Mouse (Mus musculus): ENCODE results near the gene Ccdc187. TPM values are rescaled to one million over a fixed set of nuclear protein-coding genes. Genes with fewer than 3 reads are reported as not detected.

Gene Ccdc187
- 0.05 and 0.09 TPM in 2 replicates for polyA plus RNA-seq (2016; fragmentation: Nextera tagmentation; extraction: Ambion mirVana)

GRCm38 (mm10) chr2:26294457-26294856 is at the start of gene Ccdc187:
Gene Ccdc187 (minus strand): TSS chr2:26294557.
- no peaks in the 10 kb centered on the region for H3K27me3 ChIP-seq (replicated peaks)
- no peak within 1 kb of the TSS for H3K9ac ChIP-seq
- no peak within 1 kb of the TSS for H3K4me3 ChIP-seq
- ATAC-seq (ENCODE audit: insufficient number of reproducible peaks, low FRiP score): no peak
- 74% methylated on average over 2 of the region's 2 CpGs for WGBS
- no peaks in the 10 kb centered on the region for H3K36me3 ChIP-seq
- H3K4me1 ChIP-seq (replicated peaks): peaks cover 45% of the 10 kb centered on the region
- no peak within 1 kb of the TSS for H3K27ac ChIP-seq (ENCODE audit: poor library complexity, severe bottlenecking)
- H3K9me3 ChIP-seq (replicated peaks): no peaks in the 10 kb centered on the region
- no peak within 1 kb of the TSS for H3K4me2 ChIP-seq

DNA sequence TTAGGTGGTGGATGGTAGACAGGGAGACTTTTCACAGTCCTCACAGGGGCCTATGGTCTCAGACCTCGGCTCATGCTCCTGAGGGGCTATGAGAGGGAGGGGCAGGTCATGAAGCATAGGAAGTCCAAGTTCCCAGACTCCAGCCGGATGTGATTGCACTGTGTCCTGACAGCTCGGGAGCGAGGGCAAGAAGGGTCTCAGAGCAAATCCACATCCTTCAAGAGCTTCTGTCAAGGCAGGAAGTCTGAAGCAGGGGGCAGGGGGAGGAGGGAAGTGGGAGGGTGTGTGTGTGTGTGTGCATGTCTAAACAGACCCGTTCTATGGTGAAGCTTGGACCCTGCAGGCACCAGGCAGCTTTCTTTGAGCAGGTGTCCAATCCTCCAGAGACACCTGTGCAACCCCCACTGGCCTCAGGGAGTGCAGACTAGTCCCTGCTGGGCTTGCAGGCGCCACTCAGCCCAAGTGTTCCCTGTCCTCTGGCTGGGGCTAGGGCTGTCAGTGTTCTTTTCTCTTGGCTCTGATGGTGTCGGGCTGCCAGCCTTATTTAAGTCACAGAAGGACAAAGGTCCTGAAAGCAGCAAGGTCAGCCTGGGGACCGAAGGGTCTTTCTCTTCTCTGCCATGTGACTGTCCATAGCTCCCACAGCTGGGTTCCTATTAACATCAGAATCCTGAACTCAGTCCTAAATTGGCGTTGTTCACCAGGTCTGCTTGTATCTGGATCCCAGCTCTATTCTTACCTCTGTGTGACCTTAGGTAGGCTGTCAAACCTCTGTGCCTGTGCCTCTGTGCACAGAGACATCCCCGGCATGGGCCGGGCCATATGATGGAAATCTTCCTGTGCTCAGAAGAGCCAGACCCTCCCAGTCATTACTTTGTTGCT is 48.5 kb upstream of the Ccdc187 start:
- Histone ChIP-seq H3K4me1 (replicated peaks) (peaks cover 59% of the 10 kb centered on the region), H3K4me2 (peak overlapping the region; percentile 22; the same call in 1 of the 2 replicates)
- ATAC-seq (ENCODE audit: insufficient number of reproducible peaks, low FRiP score): peak; percentile 47

DNA sequence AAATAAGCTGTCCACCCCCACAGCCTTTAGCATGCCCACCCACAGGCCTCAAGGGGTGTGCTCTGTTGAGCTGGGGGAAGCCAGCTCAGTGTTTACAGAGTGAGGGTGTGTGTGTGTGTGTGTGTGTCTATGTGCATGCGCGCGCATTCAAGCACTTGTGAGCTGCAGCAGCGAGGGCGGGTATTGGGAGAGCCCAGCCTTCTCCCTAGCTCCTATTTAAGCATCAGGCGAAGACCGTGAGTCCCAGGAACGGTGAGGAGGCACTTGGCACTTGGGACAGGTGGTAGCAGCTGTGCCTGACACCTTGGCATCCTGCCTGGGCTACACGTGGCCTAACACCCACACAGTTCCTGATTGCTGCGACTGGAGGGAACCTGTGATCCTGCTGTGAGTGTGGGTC is 47.7 kb upstream of the Ccdc187 start:
- H3K9me3 ChIP-seq (replicated peaks): no peaks in the 10 kb centered on the region
- H3K4me3 ChIP-seq: no peak overlapping the region
- H3K4me2 ChIP-seq: peak overlapping the region; percentile 32; the same call in 1 of the 2 replicates
- 40% methylated on average over 10 of the region's 10 CpGs for WGBS
- ATAC-seq (ENCODE audit: insufficient number of reproducible peaks, low FRiP score): peak; percentile 68
- H3K27me3 ChIP-seq (replicated peaks): no peaks in the 10 kb centered on the region
- H3K4me1 ChIP-seq (replicated peaks): peaks cover 51% of the 10 kb centered on the region
- H3K9ac ChIP-seq: peak overlapping the region; percentile 61; the same call in 1 of the 2 replicates
- peak overlapping the region; percentile 95 for H3K27ac ChIP-seq (ENCODE audit: poor library complexity, severe bottlenecking)
- H3K36me3 ChIP-seq: peaks cover 82% of the 10 kb centered on the region

More for the DNA sequence above, 48.5 kb upstream of the Ccdc187 start:
- H3K4me3 ChIP-seq: no peak overlapping the region
- H3K36me3 ChIP-seq: peaks cover 90% of the 10 kb centered on the region
- H3K27ac ChIP-seq (ENCODE audit: poor library complexity, severe bottlenecking): peak overlapping the region; percentile 95
- 61% methylated on average over 11 of the region's 11 CpGs for WGBS
- no peaks in the 10 kb centered on the region for H3K27me3 ChIP-seq (replicated peaks)
- H3K9me3 ChIP-seq (replicated peaks): no peaks in the 10 kb centered on the region
- peak overlapping the region; percentile 9; the same call in 1 of the 2 replicates for H3K9ac ChIP-seq

DNA sequence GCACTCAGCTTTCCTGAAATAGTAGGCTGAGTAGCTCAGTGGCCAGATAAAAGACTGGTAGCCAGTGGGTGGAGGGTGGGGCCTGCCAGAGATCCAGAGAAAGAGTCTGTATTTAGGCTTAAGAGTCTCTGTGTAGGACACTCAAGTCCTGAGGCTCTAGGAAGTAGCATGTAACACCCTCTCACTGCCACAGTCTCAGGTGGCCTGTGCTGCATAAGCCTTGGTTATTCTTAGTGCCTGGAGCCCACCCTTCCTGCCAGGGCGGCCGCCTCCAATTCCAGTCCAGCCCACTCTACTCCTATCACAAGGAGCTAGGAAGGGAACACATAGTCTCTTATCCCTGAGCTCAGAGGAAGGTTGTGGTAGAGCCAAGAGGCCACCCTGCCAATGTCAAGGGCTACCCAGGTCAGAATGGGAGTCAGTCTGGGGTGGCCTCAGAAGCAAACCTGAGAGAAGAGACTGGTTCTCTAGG is 47.2 kb upstream of the Ccdc187 start:
- Histone ChIP-seq H3K36me3 (peaks cover 77% of the 10 kb centered on the region), H3K4me2 (peak overlapping the region; percentile 32), H3K27me3 (replicated peaks) (no peaks in the 10 kb centered on the region), H3K9ac (peak overlapping the region; percentile 61), H3K27ac (ENCODE audit: poor library complexity, severe bottlenecking) (peak overlapping the region; percentile 95), H3K4me1 (replicated peaks) (peaks cover 51% of the 10 kb centered on the region), H3K4me3 (no peak overlapping the region), H3K9me3 (replicated peaks) (no peaks in the 10 kb centered on the region)
- WGBS: 51% methylated on average over 2 of the region's 2 CpGs
- ATAC-seq (ENCODE audit: insufficient number of reproducible peaks, low FRiP score): peak; percentile 48

DNA sequence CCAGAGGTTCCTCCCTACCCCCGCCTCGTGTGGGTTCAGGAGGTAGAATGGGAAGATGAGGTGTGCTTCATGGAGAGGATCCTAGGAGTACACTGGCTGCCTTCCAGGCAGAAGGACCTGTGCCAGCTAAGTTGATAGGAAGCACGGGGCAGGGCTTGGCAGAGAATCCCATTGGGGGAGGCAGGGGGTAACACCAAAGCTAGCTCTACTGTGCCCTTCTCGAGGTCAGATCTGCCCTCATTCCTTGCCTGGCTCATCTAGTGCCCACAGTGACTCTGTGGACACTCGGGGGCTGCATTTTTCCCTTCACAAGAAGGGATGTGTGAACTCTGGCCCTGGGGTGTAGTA is 44.8 kb upstream of the Ccdc187 start:
- no peak overlapping the region for H3K9ac ChIP-seq
- no peak overlapping the region for H3K4me3 ChIP-seq
- no peak for ATAC-seq (ENCODE audit: insufficient number of reproducible peaks, low FRiP score)
- peaks cover 51% of the 10 kb centered on the region for H3K4me1 ChIP-seq (replicated peaks)
- no peak overlapping the region for H3K4me2 ChIP-seq
- no peak overlapping the region; the same call in 1 of the 2 replicates for H3K27ac ChIP-seq (ENCODE audit: poor library complexity, severe bottlenecking)
- H3K9me3 ChIP-seq (replicated peaks): no peaks in the 10 kb centered on the region
- WGBS: 81% methylated on average over 5 of the region's 5 CpGs
- peaks cover 53% of the 10 kb centered on the region for H3K36me3 ChIP-seq
- no peaks in the 10 kb centered on the region for H3K27me3 ChIP-seq (replicated peaks)

DNA sequence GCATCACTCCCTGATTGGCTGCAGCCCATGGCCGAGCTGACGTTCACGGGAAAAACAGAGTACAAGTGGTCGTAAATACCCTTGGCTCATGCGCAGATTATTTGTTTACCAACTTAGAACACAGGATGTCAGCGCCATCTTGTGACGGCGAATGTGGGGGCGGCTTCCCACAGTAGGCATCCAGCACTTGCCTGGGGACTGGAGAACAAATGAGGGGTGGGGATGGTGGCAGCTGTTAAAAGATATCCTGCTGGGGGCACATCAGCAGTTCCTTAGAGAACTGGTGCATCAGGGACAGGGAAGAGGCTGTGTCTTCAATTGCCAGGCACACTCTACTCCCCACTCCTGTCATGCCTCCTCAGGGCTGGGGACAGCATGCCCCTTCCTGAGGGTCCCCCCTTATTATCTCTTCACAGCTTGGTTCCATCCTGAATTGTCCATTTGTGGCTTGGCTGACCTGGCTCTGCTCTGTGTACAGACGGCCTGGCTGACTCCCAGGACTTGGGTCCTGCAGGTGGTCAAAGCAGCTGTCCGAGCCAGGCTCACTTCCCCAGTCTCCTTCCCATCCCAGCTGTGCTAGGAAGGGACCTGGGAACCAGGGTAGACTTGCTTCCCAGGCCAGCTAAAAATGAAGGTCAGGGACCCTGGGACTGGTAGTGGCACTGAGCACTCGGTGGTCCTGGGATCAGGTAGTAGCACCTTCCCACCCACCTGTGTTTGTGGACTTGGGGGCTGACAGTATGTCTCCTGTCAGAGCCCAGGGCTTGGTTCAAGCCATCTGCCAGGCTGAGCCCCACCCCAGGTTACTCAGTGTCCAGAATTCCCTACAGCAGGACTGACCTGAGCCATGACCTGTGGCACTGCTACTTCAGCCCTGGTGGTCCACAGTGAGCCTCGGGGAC is 44.2 kb upstream of the Ccdc187 start:
- Histone ChIP-seq H3K9ac (no peak overlapping the region), H3K9me3 (replicated peaks) (no peaks in the 10 kb centered on the region), H3K27me3 (replicated peaks) (no peaks in the 10 kb centered on the region), H3K4me1 (replicated peaks) (peaks cover 51% of the 10 kb centered on the region), H3K4me2 (no peak overlapping the region), H3K36me3 (peaks cover 47% of the 10 kb centered on the region), H3K4me3 (no peak overlapping the region), H3K27ac (ENCODE audit: poor library complexity, severe bottlenecking) (no peak overlapping the region)
- 87% methylated on average over 10 of the region's 13 CpGs for WGBS
- ATAC-seq (ENCODE audit: insufficient number of reproducible peaks, low FRiP score): no peak

- no peak for ATAC-seq (ENCODE audit: insufficient number of reproducible peaks, low FRiP score)
- Histone ChIP-seq H3K9me3 (replicated peaks) (no peaks in the 10 kb centered on the region), H3K4me1 (replicated peaks) (peaks cover 20% of the 10 kb centered on the region), H3K9ac (0 out of 2 replicates have a peak overlapping the region, but pooled peaks have one; percentile 17), H3K4me3 (no peak overlapping the region), H3K4me2 (no peak overlapping the region), H3K36me3 (peaks cover 52% of the 10 kb centered on the region), H3K27me3 (replicated peaks) (no peaks in the 10 kb centered on the region), H3K27ac (ENCODE audit: poor library complexity, severe bottlenecking) (0 out of 2 replicates have a peak overlapping the region, but pooled peaks have one; percentile 8)
- WGBS: 75% methylated on average over 6 of the region's 6 CpGs
These were observed 36.3 kb upstream of the Ccdc187 start for GRCm38 (mm10) chr2:26330702-26331101.

DNA sequence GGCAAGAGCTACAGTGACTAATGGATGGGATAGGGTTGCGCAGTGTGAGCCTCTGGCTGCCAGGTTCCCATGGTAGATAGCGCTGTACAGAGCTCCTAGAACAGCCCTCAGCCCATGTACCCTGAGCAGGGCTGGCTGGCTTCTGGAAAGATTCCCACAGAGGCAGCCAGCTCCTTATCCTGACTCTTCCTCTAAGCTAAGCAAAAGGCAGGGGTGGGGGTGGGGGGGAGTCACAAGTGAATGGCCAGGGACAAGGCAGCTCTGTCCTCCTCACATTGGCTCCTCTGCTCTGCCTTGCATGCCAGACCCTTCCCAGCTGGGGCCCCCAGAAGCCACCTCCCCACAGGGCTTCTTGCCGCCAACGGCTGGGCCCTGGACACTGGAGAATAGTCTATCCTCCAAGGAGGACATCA is 35.7 kb upstream of the Ccdc187 start:
- no peaks in the 10 kb centered on the region for H3K27me3 ChIP-seq (replicated peaks)
- H3K4me3 ChIP-seq: no peak overlapping the region
- peaks cover 26% of the 10 kb centered on the region for H3K4me1 ChIP-seq (replicated peaks)
- H3K9me3 ChIP-seq (replicated peaks): no peaks in the 10 kb centered on the region
- H3K36me3 ChIP-seq: peaks cover 57% of the 10 kb centered on the region
- H3K27ac ChIP-seq (ENCODE audit: poor library complexity, severe bottlenecking): peak overlapping the region; percentile 80
- no peak overlapping the region for H3K4me2 ChIP-seq
- 0 out of 2 replicates have a peak overlapping the region, but pooled peaks have one; percentile 17 for H3K9ac ChIP-seq
- 86% methylated on average over 4 of the region's 4 CpGs for WGBS
- peak; percentile 40 for ATAC-seq (ENCODE audit: insufficient number of reproducible peaks, low FRiP score)

- H3K36me3 ChIP-seq: peaks cover 63% of the 10 kb centered on the region
- ATAC-seq (ENCODE audit: insufficient number of reproducible peaks, low FRiP score): peak; percentile 71; the same call in 1 of the 2 replicates
- WGBS: 41% methylated on average over 8 of the region's 8 CpGs
- H3K9ac ChIP-seq: peak overlapping the region; percentile 51; the same call in 1 of the 2 replicates
- H3K9me3 ChIP-seq (replicated peaks): no peaks in the 10 kb centered on the region
- no peaks in the 10 kb centered on the region for H3K27me3 ChIP-seq (replicated peaks)
- no peak overlapping the region for H3K4me2 ChIP-seq
- H3K4me3 ChIP-seq: no peak overlapping the region
- H3K27ac ChIP-seq (ENCODE audit: poor library complexity, severe bottlenecking): peak overlapping the region; percentile 80
- peaks cover 30% of the 10 kb centered on the region for H3K4me1 ChIP-seq (replicated peaks)
These were observed 35.0 kb upstream of the Ccdc187 start for GRCm38 (mm10) chr2:26329402-26329801.

DNA sequence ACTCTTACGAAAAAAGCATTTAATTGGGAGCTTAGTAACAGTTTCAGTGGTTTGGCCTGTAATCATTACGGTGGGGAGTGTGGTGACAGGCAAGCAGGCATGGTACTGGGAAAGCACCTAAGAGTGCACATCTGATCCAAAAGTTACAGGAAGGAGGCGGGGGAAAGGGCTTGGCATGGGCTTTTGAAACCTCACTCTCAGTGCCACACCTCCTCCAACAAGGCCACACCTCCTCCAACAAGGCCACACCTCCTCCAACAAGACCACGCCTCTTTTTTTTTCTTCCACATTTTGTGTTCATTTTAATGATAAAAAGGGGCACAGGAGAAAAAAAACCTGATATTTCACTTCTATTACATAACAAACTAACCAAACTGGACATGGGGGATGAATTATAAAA is 33.5 kb upstream of the Ccdc187 start:
- peaks cover 77% of the 10 kb centered on the region for H3K36me3 ChIP-seq
- H3K4me1 ChIP-seq (replicated peaks): peaks cover 37% of the 10 kb centered on the region
- 91% methylated on average over 4 of the region's 4 CpGs for WGBS

More for the DNA sequence above, 33.5 kb upstream of the Ccdc187 start:
- Histone ChIP-seq H3K9ac (no peak overlapping the region), H3K4me3 (no peak overlapping the region), H3K27ac (ENCODE audit: poor library complexity, severe bottlenecking) (no peak overlapping the region), H3K9me3 (replicated peaks) (no peaks in the 10 kb centered on the region), H3K4me2 (no peak overlapping the region), H3K27me3 (replicated peaks) (no peaks in the 10 kb centered on the region)
- no peak for ATAC-seq (ENCODE audit: insufficient number of reproducible peaks, low FRiP score)
